Mouse (Mus musculus) left cerebral cortex, postnatal 36 days (tissue): ENCODE data around the gene Chd1. TPM values are rescaled to one million over a fixed set of nuclear protein-coding genes. Genes with fewer than 3 reads are reported as not detected.

ENCODE experiments used
- DNase-seq, 2 experiments: peaks; one replicate each; pipeline ENCODE4 v3.0.0; 2021 to 2022; ENCODE audit warnings: low spot score in 2 of 2, mixed read lengths in 1 of 2
- intact Hi-C: fragments of 180-260 bp; cut with DNase I; formaldehyde crosslinking; loops from one replicate; pipeline ENCODE4 v1.15.1; 2025
- total RNA-seq, 2 experiments: library from RNA; stranded (reverse); gene quantifications; 2 replicates each; pipeline ENCODE4 v1.2.3; 2021

Gene Chd1
- total RNA-seq, 2 experiments from 2014 or later = 19.4 to 21.6 TPM

- intact Hi-C loops = no loop called here
Measured at GRCm38 (mm10) chr17:15807295-15807984, 102.7 kb downstream of the Chd1 start.

GRCm38 (mm10) chr17:15808015-15808414, 103.2 kb downstream of the Chd1 start:
- intact Hi-C loops = no loop called here
- DNase-seq = no peak

More at GRCm38 (mm10) chr17:15807295-15807984, 102.7 kb downstream of the Chd1 start:
- no peak for DNase-seq

- intact Hi-C loops = no loop called here
- no peak for DNase-seq
Measured at GRCm38 (mm10) chr17:15808468-15809374, 104.0 kb downstream of the Chd1 start.

GRCm38 (mm10) chr17:15809949-15810348, 105.2 kb downstream of the Chd1 start:
- intact Hi-C loops = no loop called here
- no peak for DNase-seq

GRCm38 (mm10) chr17:15812136-15812778, 107.5 kb downstream of the Chd1 start:
- intact Hi-C loops = no loop called here
- no peak for DNase-seq

GRCm38 (mm10) chr17:15813658-15814212, 109.0 kb downstream of the Chd1 start:
- no peak for DNase-seq

GRCm38 (mm10) chr17:15815312-15816018, 110.7 kb downstream of the Chd1 start:
- intact Hi-C loops = no loop called here
- DNase-seq = no peak

More at GRCm38 (mm10) chr17:15813658-15814212, 109.0 kb downstream of the Chd1 start:
- intact Hi-C loops = no loop called here

GRCm38 (mm10) chr17:15816379-15817095, 111.8 kb downstream of the Chd1 start:
- DNase-seq = no peak
- intact Hi-C loops = no loop called here

- intact Hi-C loops = no loop called here
- no peak for DNase-seq
Measured at GRCm38 (mm10) chr17:15817096-15817450, 112.3 kb downstream of the Chd1 start.

GRCm38 (mm10) chr17:15817634-15818033, 112.9 kb downstream of the Chd1 start:
- DNase-seq = no peak
- intact Hi-C loops = no loop called here

- no peak for DNase-seq
- intact Hi-C loops = no loop called here
Measured at GRCm38 (mm10) chr17:15818372-15818771, 113.6 kb downstream of the Chd1 start.

- intact Hi-C loops = no loop called here
Measured at GRCm38 (mm10) chr17:15820146-15820545, 115.4 kb downstream of the Chd1 start.

GRCm38 (mm10) chr17:15820761-15821160, 116.0 kb downstream of the Chd1 start:
- no peak for DNase-seq
- intact Hi-C loops = no loop called here

More at GRCm38 (mm10) chr17:15820146-15820545, 115.4 kb downstream of the Chd1 start:
- DNase-seq = no peak

- DNase-seq = no peak
- intact Hi-C loops = no loop called here
Measured at GRCm38 (mm10) chr17:15821706-15822105, 116.9 kb downstream of the Chd1 start.

Other genes starting within 250 kb of the Chd1 start
- gene Psmb1, start 205.2 kb upstream of the Chd1 start, total RNA-seq = 100 to 1,000 TPM; 122 to 128 TPM
- gene Tbp, start 205.1 kb upstream of the Chd1 start, total RNA-seq = 10 to 100 TPM; 25.1 to 32.1 TPM
- gene Pdcd2, start 177.7 kb upstream of the Chd1 start, total RNA-seq = 10 to 100 TPM; 14.2 to 19.3 TPM
- gene Prdm9, start 140.6 kb upstream of the Chd1 start, total RNA-seq = 1 to 10 TPM; 1.5 to 3.9 TPM
- 10 to 100 TPM; 66.5 to 71.9 TPM for gene Rgmb, start 126.1 kb downstream of the Chd1 start, total RNA-seq